Mouse (Mus musculus): ENCODE results near the gene Taf15. TPM values are rescaled to one million over a fixed set of nuclear protein-coding genes. Genes with fewer than 3 reads are reported as not detected.

Taf15 gene
- 10 to 100 TPM; 35.2 to 40.8 TPM for total RNA-seq (2021)

DNA sequence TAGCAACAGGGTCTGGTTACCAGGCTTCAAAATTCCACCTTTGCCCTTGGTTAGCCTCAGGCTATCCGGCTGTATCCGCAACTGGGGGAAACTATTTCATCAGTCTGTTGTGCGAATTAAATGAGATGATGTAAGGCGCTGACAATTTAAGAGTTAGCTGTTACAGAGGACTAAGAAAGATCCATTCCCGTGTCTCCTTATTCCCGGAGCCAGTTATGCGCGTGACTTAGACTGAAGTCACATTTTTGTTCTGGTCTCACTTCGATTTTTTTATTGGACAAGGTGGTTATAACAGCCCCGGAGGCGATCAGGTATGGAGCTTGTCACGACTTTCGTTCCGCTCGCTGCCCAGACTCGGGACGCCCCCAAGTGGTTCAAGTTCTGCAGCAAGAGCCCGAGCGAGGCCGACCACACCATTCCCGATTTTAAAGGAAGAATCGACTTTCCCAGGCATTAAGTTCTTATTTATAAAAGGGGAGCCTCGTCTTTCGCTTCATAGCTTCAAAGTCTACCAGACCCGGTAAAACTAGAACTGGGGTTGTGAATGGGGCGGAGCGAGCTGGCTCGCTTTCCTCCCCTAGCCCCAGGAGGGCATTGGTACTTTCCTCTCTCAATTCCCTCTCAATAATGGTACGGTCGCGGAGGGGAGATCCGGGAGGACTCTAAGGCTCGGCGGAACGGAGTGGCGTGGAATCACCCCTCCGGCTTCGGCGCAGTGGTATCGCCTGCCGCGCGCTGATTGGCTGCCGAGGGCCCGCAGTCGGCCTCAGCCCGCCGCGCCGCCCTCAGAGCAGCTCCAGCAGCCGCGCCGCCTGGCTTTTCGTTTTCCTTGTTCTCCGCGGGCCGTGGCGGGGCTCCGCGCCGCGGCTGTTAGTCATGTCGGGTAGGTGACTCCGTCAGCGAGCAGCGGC lies at the start of gene Taf15:
Taf15 (plus strand) TSS at position 763 of the 911 bp plus-strand sequence.
- intact Hi-C loops (cut with DNase I), result loop anchor here (1.0 kb wide), 1 partner anchor 32 kb away; no protein-coding TSS in a partner anchor

DNA sequence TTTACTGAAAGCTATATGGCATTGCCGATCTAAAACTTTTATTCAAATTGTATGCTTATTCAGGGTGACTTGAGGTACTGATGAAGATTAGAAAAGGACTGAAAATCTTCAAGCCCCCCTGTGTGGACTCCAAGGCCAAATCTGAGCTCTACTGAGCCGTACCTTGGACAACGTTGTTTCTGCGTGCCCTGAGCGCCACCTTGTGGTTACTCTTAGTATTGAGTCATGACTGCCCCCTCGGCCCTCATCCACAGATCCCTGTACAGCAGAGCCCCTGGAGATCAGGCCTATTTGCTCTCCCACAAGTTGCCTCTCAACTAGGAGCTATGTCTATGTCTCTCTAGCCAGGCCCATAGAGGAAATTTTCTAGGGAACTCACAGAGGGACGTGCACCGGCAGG lies 48.2 kb upstream of the Taf15 start:
- DNase-seq, result peak; percentile 76 to 79
- intact Hi-C loops (cut with DNase I), result loop anchor here (1.0 kb wide), 2 partner anchors 67 to 97 kb away; no protein-coding TSS in a partner anchor

More for the DNA sequence above, at the start of gene Taf15:
- peak; percentile 98 to 99 for DNase-seq

DNA sequence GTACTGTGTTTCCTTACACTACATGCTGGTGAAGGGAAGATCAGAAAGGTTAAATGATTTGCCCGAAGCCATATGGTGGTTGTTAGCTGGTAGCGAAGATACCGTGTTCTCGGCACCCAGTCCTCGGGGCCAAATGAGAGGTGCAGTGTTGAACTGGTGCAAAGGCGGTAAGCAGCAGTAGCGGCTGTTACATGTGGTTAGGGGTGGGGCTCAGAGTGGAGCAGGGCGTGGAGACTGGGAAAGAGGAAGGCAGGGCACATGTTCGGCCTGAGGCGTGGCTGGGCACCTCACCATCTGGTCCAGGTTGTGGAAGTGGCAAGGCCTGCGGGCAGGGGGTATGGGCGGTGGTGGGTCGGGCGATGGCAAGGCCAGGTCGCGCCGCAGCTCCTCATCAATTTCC lies 45.9 kb upstream of the Taf15 start:
- no peak for DNase-seq
- intact Hi-C loops (cut with DNase I), result no loop called here

DNA sequence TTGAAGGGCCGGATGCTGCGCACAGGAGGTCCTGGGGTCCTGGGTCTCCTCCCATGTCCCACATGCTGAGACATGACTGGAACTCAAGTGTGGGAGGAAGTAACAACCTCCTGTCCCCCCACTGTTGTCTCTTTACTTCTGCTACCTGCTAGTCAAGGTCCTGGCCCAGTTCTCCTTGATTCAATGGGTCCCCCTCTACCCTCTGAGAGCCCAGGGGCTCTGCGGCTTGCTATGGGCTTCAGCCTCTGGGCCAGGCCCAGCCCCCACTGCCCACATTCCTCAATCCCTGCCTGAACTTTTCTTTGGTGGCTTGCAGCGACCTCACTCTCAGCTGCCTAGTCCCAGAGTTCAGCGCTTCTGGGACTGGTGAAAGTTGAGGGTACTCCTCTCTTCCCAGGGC lies 43.5 kb upstream of the Taf15 start, which contains the start of gene Gas2l2:
Gas2l2 (minus strand) TSS at position 101 of the 400 bp plus-strand sequence.
- DNase-seq, result no peak
- intact Hi-C loops (cut with DNase I), result no loop called here

DNA sequence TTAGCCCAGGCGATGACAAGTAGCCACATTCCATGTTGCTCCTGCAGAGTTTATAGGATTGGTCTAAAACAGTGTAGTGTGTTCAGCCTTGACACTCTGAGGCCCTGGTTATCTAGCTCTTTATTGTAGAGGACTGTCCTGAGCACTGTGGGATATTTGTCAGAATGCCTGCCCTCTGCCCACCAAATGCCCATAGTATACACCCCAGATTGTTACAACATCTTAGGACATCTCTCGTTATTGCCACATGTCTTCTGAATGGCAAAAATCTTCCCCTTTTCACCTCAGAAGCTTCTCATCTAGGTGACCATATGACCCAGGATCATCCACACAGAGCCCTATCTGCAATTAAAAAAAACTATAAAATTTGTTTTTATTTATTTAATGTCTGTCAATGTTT lies 40.4 kb upstream of the Taf15 start:
- DNase-seq, result no peak
- intact Hi-C loops (cut with DNase I), result no loop called here

DNA sequence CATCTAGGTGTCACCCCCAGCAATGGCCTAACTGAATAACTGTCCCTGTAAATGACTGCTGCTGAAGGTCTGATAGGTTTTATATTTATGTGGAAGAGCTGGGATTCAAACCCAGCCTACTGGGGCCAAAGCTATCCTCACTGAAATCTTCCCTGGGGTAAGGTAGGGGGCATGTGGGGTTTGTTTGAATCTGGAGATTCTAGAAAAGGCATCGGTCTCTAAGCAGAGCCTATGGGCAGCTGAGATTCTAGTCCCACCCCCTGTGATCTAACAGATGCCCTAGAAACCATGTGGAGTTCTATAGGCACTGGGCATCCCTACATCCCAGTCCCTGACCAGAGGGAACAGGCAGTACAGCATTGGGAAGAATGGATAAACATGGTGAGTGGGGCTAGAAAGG lies 35.5 kb upstream of the Taf15 start, which contains the start of gene 1700020L24Rik:
1700020L24Rik (plus strand) TSS at position 301 of the 400 bp plus-strand sequence.
- intact Hi-C loops (cut with DNase I), result no loop called here
- DNase-seq, result no peak

DNA sequence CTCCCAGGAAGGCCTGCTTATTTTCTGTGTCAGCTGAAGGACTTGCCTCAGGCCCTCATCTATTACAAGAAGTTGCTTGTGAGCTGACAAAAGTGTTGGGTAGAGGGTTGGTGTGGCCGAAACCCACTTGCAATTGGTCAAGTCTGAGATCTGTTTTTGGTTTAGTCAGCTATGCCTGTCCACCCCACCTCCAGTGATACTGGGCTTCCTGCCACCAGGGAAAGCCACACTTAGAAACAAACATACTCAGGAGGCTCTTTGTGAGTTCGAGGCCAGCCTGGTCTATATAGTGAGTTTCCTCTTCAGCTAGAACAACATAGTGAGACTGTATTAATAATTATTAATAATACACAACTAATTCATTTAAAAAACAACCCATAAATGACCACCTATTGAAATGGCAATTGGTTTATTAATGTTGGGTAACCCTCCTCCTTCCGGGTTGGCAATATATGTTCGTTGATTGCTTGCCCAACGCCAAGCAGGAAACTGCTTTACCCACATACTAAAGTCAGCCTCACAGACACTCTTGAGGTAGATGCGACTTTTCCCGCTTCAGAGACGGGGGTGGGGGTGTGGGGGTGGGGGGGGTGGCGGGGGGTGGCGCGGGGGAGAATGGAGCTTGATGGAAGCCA lies 33.3 kb upstream of the Taf15 start:
- intact Hi-C loops (cut with DNase I), result loop anchor here (1.0 to 5.0 kb wide), 4 partner anchors 33 to 299 kb away; no protein-coding TSS in a partner anchor
- no peak for DNase-seq

DNA sequence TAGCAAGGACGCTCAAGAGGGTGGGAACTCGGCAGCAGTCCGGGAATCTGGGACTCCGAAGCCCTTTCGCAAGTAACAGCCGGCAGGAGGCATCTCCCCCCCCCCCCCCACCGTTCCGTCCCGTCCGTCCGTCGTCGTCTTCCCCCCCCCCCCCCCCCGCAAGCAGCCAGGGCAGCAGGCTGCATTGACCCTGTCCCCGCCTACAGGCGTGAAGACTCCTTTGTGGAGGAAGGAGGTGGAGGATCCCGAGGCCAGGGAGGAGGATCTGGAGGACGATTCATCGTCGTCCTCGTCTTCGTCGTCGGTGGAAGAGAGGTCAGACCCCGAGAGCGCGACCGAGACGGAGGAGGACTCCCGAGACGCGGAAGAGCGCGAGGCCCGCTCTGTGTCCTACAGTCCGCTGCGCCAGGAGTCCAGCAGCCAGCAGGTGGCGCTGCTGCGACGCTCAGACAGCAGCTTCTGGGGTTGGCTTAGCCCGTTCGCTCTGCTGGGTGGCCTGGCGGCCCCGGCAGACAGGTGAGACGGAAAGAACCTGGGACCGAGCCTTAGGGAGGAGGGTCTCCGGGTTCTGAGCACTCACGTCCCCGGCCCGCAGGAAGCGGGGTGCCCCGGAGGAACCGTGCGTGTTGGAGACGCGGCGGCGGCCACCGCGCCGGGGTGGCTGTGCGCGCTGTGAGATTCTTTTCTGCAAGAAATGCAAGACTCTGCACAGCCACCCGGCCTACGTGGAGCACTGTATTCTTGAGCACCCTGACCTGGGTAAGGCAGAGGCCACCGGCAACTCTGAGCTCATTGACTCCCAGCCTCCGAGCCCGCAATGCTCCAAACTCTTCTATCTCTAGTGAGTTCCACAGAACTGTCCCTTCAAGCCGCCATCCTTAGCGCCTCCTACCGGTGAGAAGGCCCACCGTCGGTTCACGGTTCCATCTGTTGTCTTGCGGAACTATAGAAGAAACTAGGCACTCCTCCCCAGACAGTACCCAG lies 32.5 kb upstream of the Taf15 start:
- intact Hi-C loops (cut with DNase I), result loop anchor here (1.0 to 5.0 kb wide), 4 partner anchors 32 to 298 kb away; no protein-coding TSS in a partner anchor
- DNase-seq, result peak; percentile 89 to 91

DNA sequence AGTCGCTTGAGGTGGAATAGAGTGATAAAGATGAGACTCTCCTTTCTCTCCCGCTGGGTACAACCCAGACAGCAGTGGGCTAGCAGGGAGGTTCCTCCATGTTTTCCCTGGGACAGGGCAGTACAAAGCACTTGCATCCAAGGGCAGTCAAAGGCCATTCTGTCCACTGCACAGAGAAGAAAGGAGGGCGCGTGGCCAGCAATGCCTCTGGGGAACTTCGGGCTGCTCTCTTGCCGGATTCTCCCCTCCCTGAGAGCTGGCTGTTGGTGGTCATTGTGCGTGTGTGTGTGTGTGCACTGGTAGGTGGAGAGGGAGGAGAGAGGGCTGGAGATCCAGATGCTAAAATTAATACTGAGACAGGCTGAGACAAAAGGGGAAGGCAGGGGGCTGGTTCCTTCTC lies 31.7 kb upstream of the Taf15 start:
- peak; percentile 53 to 68 for DNase-seq
- intact Hi-C loops (cut with DNase I), result loop anchor here (2.0 to 5.0 kb wide), 2 partner anchors 191 to 298 kb away; no protein-coding TSS in a partner anchor

DNA sequence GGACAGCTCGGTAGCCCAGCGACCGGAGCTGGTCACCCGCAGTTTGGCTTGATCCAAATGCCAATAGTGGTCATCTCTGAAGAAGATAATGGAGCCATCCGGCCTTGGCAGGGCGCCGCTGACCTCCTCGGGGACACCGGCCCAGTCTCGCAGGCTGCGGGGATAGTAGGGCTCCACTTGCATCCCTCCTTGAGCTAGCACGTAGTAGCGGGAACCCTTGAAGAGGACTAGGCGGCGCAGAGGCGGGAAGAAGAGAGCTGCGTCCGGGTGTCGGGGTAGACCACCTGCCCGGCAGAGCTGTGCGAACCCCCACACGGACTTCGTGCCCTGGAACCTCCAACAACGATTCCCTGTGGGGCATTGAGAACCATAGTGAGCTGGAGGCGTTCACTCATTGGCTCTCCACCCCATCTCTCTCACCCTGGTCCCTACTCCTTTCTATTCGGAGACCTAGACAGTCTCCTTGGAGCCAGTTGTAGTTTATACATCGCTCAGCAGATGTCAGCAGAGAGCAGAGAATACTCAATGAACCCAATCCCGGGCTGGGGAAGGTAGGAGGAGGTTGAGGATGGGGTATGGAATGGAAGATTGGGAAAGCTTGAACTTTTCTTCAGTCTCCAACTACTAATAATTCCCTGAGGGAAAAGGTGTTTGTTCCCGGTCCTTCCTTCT lies 30.2 kb upstream of the Taf15 start:
- peak; percentile 86 for DNase-seq
- intact Hi-C loops (cut with DNase I), result loop anchor here (5.0 kb wide), 1 partner anchor 190 kb away; no protein-coding TSS in a partner anchor

DNA sequence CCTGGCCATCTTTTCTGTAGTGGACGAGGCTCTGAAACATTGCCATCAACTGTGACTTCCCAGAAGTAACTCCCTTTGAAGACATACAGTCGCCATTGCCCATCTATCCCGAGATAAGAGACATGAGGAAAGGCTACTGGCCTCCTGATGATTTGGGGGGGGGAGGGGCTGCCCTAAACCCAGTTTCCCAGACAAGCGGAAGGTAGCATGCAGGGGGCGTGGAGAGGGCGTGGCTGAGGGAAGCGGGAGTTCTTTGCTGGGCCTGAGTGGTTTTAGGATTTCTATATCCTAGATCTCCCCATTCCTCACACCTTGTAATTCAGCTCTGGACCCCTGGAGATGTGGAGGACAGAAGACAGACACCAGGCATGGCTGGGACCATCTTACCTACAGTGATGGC lies 29.1 kb upstream of the Taf15 start:
- intact Hi-C loops (cut with DNase I), result loop anchor here (5.0 kb wide), 1 partner anchor 188 kb away; no protein-coding TSS in a partner anchor
- DNase-seq, result no peak

DNA sequence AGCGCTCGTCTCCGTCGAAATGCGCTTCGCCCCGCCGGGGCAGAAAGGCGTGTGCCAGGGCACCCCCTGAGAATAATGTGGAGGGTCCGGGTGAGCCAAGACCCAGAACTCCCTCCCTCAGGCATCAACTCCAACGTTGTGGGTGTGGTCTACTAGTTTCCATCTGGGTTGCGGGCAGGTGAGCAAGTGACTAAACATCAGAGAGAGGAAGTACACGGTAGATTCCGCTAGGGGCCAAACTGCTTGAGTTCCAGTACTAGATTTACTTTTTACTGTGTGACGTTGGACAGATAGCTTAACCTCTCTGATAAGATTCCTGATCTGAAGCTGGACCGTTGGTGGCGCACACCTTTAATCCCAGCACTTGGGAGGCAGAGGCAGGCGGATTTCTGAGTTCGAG lies 27.9 kb upstream of the Taf15 start:
- intact Hi-C loops (cut with DNase I), result no loop called here
- no peak for DNase-seq

DNA sequence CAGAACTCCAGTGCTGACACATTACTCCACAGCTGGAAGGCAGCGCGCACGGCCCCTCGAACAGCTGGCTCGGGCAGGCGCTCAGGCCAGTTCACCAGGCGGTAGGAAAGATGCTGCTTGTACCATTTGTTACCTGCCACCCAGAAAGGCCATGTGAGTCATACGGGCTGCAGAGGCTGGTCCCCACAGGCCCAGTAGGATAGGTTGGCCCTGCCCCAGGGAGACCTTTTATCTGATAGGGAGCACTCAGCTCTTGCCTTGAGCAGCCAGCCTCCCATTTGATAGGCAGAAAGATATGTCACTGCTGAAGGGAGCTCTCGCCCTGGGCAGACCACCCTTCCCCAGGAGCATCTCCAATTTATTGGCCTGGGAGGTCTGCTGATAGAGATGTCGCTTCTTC lies 25.3 kb upstream of the Taf15 start:
- DNase-seq, result no peak
- intact Hi-C loops (cut with DNase I), result no loop called here

DNA sequence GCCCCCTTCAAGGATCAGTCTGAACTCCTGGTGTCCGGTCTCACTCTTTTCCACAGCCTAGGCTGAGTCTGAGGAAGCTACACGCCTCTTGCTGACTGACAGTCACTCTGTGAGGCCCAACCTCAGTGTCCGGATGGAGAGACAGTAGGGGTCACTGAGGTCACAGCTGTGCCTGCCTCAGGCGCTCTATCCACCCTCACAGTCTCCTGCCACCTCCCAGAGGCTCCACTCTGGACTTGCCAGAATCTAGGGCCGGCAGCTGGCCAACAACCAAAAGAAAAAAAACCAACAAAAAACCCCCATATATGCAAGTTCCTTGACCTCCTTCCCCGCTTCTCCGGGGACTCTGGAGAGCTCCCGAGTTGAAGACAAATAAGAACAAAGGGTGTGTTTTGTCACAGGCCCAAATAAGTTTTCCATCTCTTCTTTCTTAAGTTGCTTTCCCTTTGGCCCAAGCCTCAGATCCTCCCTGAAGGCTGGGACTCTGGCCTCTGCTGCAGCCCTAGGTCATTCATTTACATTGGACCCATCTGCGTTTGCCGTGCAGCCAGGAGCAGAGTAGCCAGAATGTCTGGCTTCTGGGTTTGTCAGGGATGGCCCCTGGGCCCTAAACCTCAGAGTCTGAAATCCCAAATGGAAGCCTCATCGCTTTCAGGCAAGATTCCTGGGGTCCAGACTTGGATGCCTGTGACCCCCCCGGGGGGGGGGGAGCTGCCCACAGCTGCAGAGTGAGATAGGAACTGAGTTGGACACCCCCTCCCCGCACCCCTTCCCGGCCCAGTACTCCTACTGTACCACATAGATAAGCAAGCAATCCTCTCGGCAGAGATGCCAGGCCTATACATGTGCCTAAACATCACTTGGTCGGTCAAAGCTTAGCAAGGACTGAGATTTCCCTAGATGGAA lies 24.6 kb upstream of the Taf15 start:
- intact Hi-C loops (cut with DNase I), result no loop called here

DNA sequence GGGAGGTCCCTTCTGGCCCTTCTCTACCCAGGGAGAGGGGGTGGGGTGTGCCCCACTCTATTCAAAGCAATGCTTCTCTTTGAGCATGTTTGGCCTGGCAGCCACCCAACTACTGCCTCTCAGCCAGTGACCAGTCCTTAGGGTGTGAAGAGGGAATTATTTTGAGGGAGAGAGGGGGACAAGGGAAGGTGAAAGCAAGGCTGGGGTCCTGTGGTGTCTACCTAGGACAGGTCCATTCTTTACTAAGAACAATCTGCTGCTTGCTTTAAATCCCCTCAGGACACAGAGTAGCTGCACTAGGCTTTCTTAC lies 24.0 kb upstream of the Taf15 start:
- DNase-seq, result peak in 1 of 2 experiments; percentile 63
- intact Hi-C loops (cut with DNase I), result no loop called here

More for the DNA sequence above, 24.6 kb upstream of the Taf15 start:
- DNase-seq, result peak in 1 of 2 experiments; percentile 43

DNA sequence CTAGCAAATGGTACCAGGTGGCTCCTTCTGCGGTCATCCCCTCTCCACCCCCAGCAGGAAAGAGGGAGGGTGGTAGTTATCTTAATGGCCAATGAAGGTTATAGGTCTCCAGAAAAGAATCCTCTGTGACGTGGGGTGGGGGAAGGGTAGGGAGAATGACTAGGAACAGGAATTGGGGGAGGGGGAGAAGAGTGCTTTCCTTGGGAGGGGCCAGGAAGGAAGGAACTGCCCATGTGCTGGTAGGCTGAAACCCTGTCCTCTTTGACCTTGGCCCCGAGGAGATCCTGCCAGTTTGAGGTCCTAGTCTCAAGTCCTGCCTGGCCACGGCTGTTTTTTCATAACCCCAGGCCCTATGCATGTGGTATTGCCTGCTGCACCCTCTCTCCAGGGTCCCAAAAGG lies 23.6 kb upstream of the Taf15 start:
- no peak for DNase-seq
- intact Hi-C loops (cut with DNase I), result no loop called here

DNA sequence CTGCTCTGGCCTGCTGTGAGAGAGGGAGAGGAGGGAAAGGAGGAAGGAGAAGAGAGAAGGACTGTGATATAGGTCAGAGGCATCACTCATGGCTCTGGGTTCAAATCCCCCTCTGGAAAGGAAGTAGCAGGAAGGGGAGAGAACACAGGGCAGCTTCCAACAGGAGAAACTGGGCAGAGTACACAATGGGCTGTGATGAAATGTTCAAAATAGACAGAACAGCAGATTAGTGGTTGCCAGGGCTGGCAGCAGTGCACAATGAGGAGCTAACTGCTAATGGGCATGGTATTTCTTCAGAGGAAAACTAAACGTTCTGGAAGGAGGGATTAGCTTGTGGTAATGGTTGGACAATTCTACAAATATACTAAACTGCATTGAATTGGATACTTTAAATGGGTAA lies 22.3 kb upstream of the Taf15 start:
- no peak for DNase-seq
- intact Hi-C loops (cut with DNase I), result no loop called here

DNA sequence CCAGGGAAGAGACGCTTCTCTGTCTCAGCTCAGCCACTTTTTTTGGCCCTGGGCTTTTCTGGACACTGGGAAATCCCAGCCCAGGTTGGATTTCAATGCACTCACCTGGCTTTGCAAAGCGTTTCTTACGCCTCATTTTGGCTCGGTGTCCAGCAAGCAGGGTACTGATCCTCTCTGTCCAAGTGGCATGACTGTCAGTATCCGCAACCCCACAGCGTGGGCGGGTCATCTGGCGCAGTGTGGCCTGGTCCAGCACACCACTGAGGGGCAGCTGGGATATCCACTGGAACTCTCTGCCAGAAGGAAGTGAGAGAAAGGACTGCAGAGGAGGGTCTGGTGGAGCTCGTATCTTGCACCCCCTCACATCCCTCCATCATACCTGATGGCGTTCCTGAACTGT lies 21.6 kb upstream of the Taf15 start:
- DNase-seq, result no peak
- intact Hi-C loops (cut with DNase I), result no loop called here

DNA sequence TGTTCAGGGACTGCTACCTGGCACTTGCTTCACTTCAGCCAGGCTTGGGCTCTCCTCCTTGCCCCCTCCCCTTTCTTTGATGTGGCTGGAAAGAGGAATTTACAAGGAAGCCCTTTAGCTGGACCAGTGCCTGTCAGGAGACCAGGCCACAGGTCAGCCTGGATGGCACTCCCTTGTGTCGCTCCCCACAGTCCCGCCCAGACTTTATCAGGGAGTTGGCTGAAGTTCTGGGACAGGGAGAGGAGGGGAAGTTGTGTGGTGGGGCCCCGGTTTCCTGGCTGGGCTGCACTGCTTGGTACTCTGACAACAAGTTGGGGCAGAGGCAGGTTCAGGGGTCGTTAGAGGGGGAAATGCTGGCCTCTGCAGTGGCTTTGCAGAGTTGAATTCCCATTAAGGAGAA lies 18.3 kb upstream of the Taf15 start:
- DNase-seq, result no peak
- intact Hi-C loops (cut with DNase I), result no loop called here

Measured in heart, postnatal 36 days (tissue).